Mouse (Mus musculus): ENCODE results near the gene Rftn1.

- no peak for TF ChIP-seq CTCF (IDR thresholded peaks at IDR 0.05)
- no peak for TF ChIP-seq POLR2A (IDR thresholded peaks at IDR 0.05; ENCODE audit: insufficient read depth, low read depth, low read length)
Observed at GRCm38 (mm10) chr17:50130421-50130820, 60.1 kb downstream of the Rftn1 start.
